Mouse (Mus musculus) bone marrow macrophage, adult 2 months (primary cell): ENCODE measurements around the gene Cxcr6.

ENCODE experiments used
- CTCF ChIP-seq: IDR thresholded peaks from 2 replicates; pipeline ENCODE4 v1.5.1; 2012; ENCODE audit warnings: low read depth, mild to moderate bottlenecking, low read length, moderate library complexity
- POLR2A ChIP-seq: IDR thresholded peaks from 2 replicates; pipeline ENCODE4 v1.6.1; 2012; ENCODE audit warnings: mild to moderate bottlenecking, low read depth, low read length, borderline replicate concordance

DNA sequence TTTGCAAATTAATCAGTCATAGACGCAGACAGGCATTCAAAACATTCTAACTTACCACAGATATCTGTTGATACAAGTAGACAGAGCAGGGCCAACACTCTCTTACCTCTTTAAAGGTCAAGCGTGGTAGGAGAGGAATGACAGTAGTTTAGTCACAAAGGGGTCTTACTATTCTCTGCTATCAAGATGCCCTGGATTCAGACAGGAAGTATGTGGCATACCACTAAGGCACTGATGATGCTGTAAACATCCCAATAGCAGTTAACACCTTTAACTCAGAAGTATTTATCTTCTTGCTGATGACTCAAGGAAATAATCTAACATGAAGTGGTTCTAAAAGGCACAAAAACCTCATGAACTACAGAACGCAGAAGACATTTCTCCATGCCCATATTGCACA, 29.6 kb downstream of the Cxcr6 start:
- TF ChIP-seq CTCF (no peak), POLR2A (no peak)
